Mouse (Mus musculus): Measurements from ENCODE around the gene 2810021J22Rik.

DNA sequence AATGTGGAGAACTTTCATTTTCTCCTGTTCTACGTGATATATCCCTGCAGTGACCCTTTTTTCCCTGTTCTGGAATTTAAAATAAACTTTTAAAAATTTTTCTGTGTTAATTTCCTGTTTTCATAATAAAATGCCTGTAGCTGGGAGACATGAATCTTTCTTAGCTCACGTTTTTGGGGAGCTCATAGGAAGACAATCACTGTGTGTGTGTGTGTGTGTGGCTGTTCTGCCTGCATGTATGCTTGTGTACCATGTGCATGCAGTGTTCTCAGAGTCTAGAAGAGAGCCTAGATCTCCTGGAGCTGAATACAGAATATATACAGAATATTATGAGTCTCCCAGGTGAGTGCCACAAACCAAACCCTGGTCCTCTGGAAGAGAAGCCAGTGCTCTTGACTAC, 60.0 kb downstream of the 2810021J22Rik start:
- TF ChIP-seq CTCF (IDR thresholded peaks at IDR 0.05; ENCODE audit: extremely low read depth, insufficient read depth, insufficient read length, insufficient replicate concordance) (no peak), POLR2A (IDR thresholded peaks at IDR 0.05; ENCODE audit: low read depth, low read length) (no peak)

All from spleen, adult 2 months (tissue).